Mouse (Mus musculus): Measurements from ENCODE around the gene Rptor. TPM values are rescaled to one million over a fixed set of nuclear protein-coding genes. Genes with fewer than 3 reads are reported as not detected.

Gene Rptor
- polyA plus RNA-seq, 1 experiment from 2014 or later: 9.3 TPM

DNA sequence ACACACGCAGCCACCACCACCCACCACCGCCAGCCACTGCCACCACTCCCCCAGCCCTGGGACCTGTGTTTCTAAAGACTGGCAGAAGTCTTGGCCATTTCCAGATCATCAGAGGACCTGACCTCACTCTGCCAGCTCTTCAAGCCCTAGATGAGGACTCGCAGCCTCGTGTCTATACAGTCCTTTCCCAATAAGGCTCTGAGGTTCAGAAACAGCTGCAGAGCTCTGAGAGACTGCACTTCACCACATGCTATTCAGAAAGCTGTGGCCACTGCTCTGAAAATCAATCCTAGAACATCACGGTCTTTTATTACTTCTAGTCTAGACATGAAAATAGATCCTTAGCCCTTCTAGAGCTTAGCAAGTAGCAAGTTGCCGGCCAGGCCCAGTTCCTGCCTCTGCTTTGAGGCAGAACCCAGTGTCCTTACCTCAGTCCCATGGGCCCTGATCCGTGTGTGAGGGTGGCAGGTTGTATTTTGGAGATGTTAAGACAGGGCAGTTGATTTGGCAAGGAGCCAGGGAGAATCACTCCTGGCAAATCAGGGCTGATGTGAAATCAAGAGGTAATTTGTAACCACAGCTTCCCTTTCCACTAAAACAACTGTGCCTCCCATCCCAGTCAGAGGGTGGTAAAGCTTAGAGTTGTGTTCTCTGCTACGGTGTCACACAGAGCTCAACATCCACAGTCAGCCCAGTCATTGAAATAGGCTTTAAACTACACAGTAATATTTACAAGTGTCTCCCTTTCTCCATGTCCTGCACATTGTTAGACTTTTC lies 260.0 kb downstream of the Rptor start:
- Histone ChIP-seq H3K9ac (no peak overlapping the region), H3K27ac (no peak overlapping the region), H3K4me1 (no peaks in the 10 kb centered on the region), H3K4me2 (no peak overlapping the region), H3K4me3 (replicated peaks) (no peak overlapping the region), H3K27me3 (replicated peaks) (no peaks in the 10 kb centered on the region), H3K36me3 (peaks cover 9% of the 10 kb centered on the region), H3K9me3 (no peaks in the 10 kb centered on the region)
- 82% methylated on average over 8 of the region's 8 CpGs for WGBS
- no peak for ATAC-seq (ENCODE audit: insufficient read depth, low FRiP score, low read depth)

DNA sequence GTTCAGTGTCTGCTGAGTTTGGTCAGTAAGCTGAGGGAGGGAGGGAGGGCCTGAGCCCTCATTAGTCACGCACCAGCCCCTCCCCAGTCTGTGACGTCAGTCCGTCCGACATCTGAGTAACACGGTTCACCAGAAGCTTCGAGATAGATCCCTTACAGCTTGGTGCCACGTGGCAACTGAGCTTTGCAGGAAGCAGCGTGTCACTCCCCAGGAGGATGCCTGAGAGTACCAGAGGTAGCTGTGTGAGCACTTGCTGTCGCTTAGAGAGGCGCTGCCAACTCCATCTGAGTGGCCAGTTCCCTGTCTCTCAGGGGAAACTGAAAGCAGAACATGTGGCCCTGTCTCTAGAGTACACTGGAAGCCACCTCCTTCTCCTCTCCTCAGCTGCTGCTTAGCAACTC lies 260.7 kb downstream of the Rptor start:
- H3K9me3 ChIP-seq: no peaks in the 10 kb centered on the region
- no peaks in the 10 kb centered on the region for H3K4me1 ChIP-seq
- no peak overlapping the region for H3K27ac ChIP-seq
- H3K36me3 ChIP-seq: peaks cover 2% of the 10 kb centered on the region
- H3K4me3 ChIP-seq (replicated peaks): no peak overlapping the region
- H3K9ac ChIP-seq: no peak overlapping the region
- no peaks in the 10 kb centered on the region for H3K27me3 ChIP-seq (replicated peaks)
- ATAC-seq (ENCODE audit: insufficient read depth, low FRiP score, low read depth): peak; percentile 27; the same call in 1 of the 2 replicates
- no peak overlapping the region for H3K4me2 ChIP-seq
- 47% methylated on average over 10 of the region's 10 CpGs for WGBS

DNA sequence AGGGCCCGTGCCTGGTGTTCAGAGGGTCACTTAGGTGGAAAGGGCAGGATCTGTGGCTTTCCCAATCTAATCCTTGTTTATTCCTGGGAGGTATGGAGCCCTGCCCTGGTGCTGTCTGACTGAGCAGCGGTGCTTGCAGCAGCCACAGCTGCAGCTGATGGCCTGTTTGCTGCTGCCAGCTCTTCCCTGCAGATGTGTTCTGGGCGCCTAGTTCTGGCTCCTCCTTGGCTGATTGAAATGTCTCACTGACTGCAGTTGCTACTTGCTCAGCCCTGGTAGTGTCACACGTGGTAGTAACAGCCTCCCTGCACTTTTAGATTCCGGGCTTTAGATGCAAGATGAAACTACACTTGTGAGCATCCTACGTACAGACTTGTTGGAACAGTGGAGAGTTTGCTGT lies 264.1 kb downstream of the Rptor start:
- Histone ChIP-seq H3K4me1 (0 out of 2 replicates have a peak, but pooled peaks cover 4% of the 10 kb centered on the region), H3K4me2 (no peak overlapping the region), H3K36me3 (peaks cover 10% of the 10 kb centered on the region), H3K27ac (no peak overlapping the region), H3K9ac (no peak overlapping the region), H3K9me3 (no peaks in the 10 kb centered on the region), H3K4me3 (replicated peaks) (no peak overlapping the region), H3K27me3 (replicated peaks) (no peaks in the 10 kb centered on the region)
- 75% methylated on average over 6 of the region's 6 CpGs for WGBS
- ATAC-seq (ENCODE audit: insufficient read depth, low FRiP score, low read depth): no peak

DNA sequence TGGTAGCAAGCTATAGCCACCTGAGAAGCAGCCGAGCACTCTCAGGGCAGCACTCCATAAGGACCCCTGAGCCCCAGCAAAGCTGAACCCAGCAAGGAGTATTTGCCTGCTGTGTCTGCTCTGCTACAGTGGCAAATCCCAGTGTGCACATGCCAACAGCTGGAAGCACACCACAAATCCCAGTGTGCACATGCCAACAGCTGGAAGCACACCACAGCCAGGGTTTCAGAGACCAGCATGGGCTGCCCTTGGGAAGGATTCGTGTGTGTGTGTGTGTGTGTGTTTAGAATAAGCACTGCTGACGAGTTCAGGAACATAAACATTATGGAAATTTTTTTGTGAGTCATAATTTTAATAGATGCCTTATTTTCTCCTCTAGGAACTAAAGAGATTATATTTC lies 265.4 kb downstream of the Rptor start:
- WGBS: 52% methylated on average over 3 of the region's 3 CpGs
- ATAC-seq (ENCODE audit: insufficient read depth, low FRiP score, low read depth): no peak
- Histone ChIP-seq H3K9ac (no peak overlapping the region), H3K4me1 (0 out of 2 replicates have a peak, but pooled peaks cover 4% of the 10 kb centered on the region), H3K27me3 (replicated peaks) (no peaks in the 10 kb centered on the region), H3K4me2 (no peak overlapping the region), H3K9me3 (no peaks in the 10 kb centered on the region), H3K27ac (peak overlapping the region; percentile 41; the same call in 1 of the 2 replicates), H3K4me3 (replicated peaks) (no peak overlapping the region), H3K36me3 (peaks cover 18% of the 10 kb centered on the region)

DNA sequence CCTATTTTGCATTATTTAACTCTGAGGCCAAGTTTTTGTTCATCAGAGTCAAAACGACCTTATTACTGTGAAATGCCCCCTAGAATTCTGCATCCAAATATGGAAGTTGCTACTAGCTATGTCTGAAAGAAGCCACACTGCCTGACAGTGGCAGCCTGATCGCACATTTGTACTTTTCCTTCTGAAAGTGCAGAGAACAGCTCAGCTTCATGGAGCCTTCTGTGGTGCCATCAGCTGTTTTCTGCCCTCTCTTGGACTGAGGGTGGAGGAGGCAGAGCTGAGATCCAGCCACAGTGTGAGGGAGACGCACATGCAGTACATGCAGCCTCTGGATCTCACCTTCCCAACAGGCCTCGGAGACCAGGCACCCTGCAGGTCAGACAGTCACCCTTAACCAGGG lies 265.9 kb downstream of the Rptor start:
- no peak for ATAC-seq (ENCODE audit: insufficient read depth, low FRiP score, low read depth)
- no peak overlapping the region for H3K4me3 ChIP-seq (replicated peaks)
- no peak overlapping the region for H3K9ac ChIP-seq
- 63% methylated on average over 4 of the region's 4 CpGs for WGBS
- H3K9me3 ChIP-seq: no peaks in the 10 kb centered on the region
- H3K36me3 ChIP-seq: peaks cover 20% of the 10 kb centered on the region
- H3K27me3 ChIP-seq (replicated peaks): no peaks in the 10 kb centered on the region
- H3K4me1 ChIP-seq: 0 out of 2 replicates have a peak, but pooled peaks cover 4% of the 10 kb centered on the region
- peak overlapping the region; percentile 75 for H3K27ac ChIP-seq
- H3K4me2 ChIP-seq: no peak overlapping the region

DNA sequence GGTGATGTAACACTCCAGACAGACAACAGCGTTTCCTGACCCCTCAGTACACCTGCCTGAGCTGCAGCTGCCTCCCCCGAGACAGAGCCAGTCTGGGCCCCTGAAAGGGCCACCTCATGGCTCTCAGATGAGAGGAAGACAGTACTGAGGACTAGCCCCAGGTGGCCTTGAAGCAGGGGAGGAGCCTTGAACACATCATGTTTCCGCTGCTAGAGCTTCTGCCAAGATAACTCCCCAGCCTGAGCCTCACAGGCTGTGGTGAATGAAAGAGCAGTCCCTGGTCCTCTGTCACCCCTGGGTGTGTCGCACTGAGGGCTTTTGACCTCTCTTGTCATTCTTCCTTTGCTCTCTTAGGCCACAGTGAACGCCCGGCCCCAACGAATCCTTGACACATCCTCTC lies 268.4 kb downstream of the Rptor start:
- H3K27me3 ChIP-seq (replicated peaks): no peaks in the 10 kb centered on the region
- no peak overlapping the region for H3K9ac ChIP-seq
- 83% methylated on average over 7 of the region's 7 CpGs for WGBS
- no peak overlapping the region for H3K4me2 ChIP-seq
- peaks cover 35% of the 10 kb centered on the region for H3K36me3 ChIP-seq
- no peaks in the 10 kb centered on the region for H3K9me3 ChIP-seq
- no peak overlapping the region for H3K4me3 ChIP-seq (replicated peaks)
- no peak for ATAC-seq (ENCODE audit: insufficient read depth, low FRiP score, low read depth)
- no peak overlapping the region for H3K27ac ChIP-seq
- 0 out of 2 replicates have a peak, but pooled peaks cover 4% of the 10 kb centered on the region for H3K4me1 ChIP-seq

DNA sequence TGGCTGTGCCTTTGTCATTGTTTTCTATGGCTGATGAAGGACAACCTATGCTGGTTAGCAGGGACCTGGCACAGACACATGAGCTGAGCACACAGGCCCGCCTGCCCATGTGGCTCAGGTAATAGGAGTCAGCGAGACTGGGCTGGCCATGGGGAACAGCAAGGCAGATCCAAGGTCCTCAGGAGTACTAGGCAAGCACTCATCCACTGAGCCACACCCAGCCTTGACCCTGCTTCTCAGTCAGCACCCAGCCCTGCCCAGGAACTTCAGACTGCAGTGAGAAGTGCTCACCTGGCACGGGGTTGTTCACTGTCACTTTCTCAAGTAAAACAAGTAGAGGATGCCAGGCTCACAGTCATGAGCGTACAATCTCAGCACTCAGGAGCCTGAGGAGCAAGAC lies 270.9 kb downstream of the Rptor start:
- WGBS: 91% methylated on average over 4 of the region's 4 CpGs
- H3K27me3 ChIP-seq (replicated peaks): no peaks in the 10 kb centered on the region
- no peak overlapping the region for H3K9ac ChIP-seq
- H3K9me3 ChIP-seq: no peaks in the 10 kb centered on the region
- H3K36me3 ChIP-seq: peaks cover 46% of the 10 kb centered on the region
- H3K4me1 ChIP-seq: 0 out of 2 replicates have a peak, but pooled peaks cover 2% of the 10 kb centered on the region
- no peak overlapping the region for H3K27ac ChIP-seq
- no peak for ATAC-seq (ENCODE audit: insufficient read depth, low FRiP score, low read depth)
- no peak overlapping the region for H3K4me2 ChIP-seq
- H3K4me3 ChIP-seq (replicated peaks): no peak overlapping the region

DNA sequence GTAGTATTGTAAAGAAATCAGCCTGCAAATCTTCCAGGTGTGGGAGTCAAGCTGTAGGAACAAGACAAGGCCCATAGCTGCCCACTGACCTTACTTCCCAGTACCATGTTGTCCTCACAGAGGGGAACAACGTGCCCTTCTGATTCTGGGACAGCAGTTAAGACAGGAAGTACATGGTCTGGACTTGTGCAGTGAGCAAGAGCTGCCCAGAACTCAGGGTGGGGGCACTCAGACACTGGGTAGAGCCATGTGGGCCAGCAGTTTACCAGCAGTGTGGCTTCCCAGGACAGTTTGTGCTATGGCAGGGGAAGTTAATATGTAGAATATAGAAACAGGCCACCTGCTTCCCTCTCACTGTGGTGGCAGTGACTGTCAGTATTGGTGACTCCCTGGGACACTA lies 272.1 kb downstream of the Rptor start:
- Histone ChIP-seq H3K9ac (no peak overlapping the region), H3K9me3 (no peaks in the 10 kb centered on the region), H3K27me3 (replicated peaks) (no peaks in the 10 kb centered on the region), H3K36me3 (peaks cover 46% of the 10 kb centered on the region), H3K4me1 (no peaks in the 10 kb centered on the region), H3K4me2 (no peak overlapping the region), H3K4me3 (replicated peaks) (no peak overlapping the region), H3K27ac (no peak overlapping the region)
- 80% methylated on average over 1 of the region's 1 CpGs for whole genome bisulfite sequencing
- ATAC-seq (ENCODE audit: insufficient read depth, low FRiP score, low read depth): no peak

DNA sequence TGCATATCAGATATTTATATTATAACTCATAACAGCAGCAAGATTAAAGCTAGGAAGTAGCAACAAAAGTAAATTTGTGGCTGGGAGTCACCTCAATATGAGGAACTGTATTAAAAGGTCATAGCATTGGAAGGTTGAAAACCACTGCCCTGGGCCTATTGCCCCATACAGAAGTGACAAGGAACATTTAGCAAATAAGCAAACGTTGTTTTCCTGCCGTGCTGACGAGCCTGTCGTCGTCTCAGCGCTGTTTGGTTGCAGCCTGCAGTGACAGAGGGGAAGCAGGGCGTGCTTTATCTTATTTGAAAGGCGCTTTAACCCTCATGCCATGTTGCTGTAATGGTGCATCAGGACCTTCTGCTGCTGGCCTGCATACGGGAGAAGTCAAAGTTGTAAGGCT lies 273.0 kb downstream of the Rptor start:
- Histone ChIP-seq H3K4me2 (no peak overlapping the region), H3K4me1 (no peaks in the 10 kb centered on the region), H3K4me3 (replicated peaks) (no peak overlapping the region), H3K27ac (no peak overlapping the region), H3K9me3 (no peaks in the 10 kb centered on the region), H3K27me3 (replicated peaks) (no peaks in the 10 kb centered on the region), H3K36me3 (peaks cover 46% of the 10 kb centered on the region), H3K9ac (no peak overlapping the region)
- ATAC-seq (ENCODE audit: insufficient read depth, low FRiP score, low read depth): no peak
- WGBS: 83% methylated on average over 9 of the region's 9 CpGs

DNA sequence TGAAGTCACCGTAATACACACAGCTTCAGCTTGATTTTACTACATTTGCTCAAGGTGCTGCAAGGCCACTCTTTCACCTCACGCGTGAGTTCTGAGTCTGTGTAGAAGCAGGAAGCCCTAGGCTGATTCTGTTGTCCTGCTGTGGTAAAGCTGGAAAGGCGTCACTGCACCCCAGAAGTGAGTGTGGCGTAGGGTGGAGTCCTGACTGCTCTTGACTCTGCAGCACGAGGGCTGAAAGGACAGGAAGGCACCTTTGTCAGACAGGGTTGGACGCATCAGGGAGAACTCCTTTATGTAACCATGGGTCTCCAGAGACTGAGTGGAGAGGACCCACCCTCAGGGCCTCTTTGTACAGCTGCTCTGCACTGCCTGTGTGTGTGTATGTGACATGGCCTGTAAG lies 274.4 kb downstream of the Rptor start:
- no peak overlapping the region for H3K4me2 ChIP-seq
- no peak overlapping the region for H3K27ac ChIP-seq
- H3K36me3 ChIP-seq: peaks cover 35% of the 10 kb centered on the region
- no peak overlapping the region for H3K4me3 ChIP-seq (replicated peaks)
- H3K9me3 ChIP-seq: no peaks in the 10 kb centered on the region
- 90% methylated on average over 7 of the region's 7 CpGs for WGBS
- no peaks in the 10 kb centered on the region for H3K4me1 ChIP-seq
- no peaks in the 10 kb centered on the region for H3K27me3 ChIP-seq (replicated peaks)
- no peak for ATAC-seq (ENCODE audit: insufficient read depth, low FRiP score, low read depth)
- H3K9ac ChIP-seq: no peak overlapping the region

DNA sequence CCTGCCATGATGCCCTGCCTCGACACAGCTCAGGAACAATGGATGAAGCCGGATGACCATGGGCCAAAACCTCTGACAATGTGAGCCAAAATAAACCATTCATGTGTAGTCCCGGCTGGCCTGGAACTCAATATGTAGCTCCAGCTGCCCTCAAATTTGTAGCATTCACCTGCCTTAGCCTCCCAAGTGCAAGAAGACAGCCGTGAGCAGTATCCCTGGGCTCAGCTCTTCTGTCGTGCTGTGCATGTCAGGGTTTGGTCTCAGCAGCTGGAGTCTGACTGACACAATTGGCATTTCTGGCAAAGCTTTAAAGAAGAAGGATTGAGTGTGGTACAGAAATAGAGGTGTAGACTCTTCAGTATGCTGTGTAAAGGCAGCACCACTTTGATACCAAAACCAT lies 276.9 kb downstream of the Rptor start:
- H3K27ac ChIP-seq: no peak overlapping the region
- no peak overlapping the region for H3K4me3 ChIP-seq (replicated peaks)
- no peaks in the 10 kb centered on the region for H3K27me3 ChIP-seq (replicated peaks)
- no peak overlapping the region for H3K4me2 ChIP-seq
- peaks cover 21% of the 10 kb centered on the region for H3K36me3 ChIP-seq
- 91% methylated on average over 5 of the region's 5 CpGs for WGBS
- H3K4me1 ChIP-seq: no peaks in the 10 kb centered on the region
- ATAC-seq (ENCODE audit: insufficient read depth, low FRiP score, low read depth): no peak
- H3K9me3 ChIP-seq: no peaks in the 10 kb centered on the region
- H3K9ac ChIP-seq: no peak overlapping the region

DNA sequence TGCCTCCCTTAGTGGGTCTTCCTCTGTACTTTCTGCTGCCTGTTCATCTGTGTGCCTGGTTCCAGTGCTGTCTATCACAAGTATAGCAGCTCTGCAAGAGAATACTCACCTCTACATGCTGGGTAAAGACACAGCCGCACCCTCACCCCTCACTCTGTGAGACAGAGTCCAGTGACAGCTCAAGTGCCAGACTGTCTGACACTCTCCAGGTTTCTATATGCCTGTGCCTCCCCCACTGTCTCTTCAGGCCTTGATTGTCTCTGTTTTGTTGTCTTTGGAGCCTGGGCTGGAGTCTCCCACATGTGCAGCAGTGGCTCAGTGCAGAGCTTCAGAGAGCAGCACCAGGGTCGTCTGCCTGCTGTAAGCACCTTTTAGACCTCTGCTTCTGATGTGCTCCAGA lies 280.9 kb downstream of the Rptor start:
- no peaks in the 10 kb centered on the region for H3K27me3 ChIP-seq (replicated peaks)
- no peak overlapping the region for H3K27ac ChIP-seq
- H3K36me3 ChIP-seq: peaks cover 1% of the 10 kb centered on the region; the same call in 1 of the 2 replicates
- no peaks in the 10 kb centered on the region for H3K4me1 ChIP-seq
- 62% methylated on average over 2 of the region's 2 CpGs for WGBS
- no peak overlapping the region for H3K4me3 ChIP-seq (replicated peaks)
- no peak for ATAC-seq (ENCODE audit: insufficient read depth, low FRiP score, low read depth)
- H3K9ac ChIP-seq: no peak overlapping the region
- H3K4me2 ChIP-seq: no peak overlapping the region
- H3K9me3 ChIP-seq: no peaks in the 10 kb centered on the region
